Mouse (Mus musculus): ENCODE data around the gene Sccpdh. TPM values are rescaled to one million over a fixed set of nuclear protein-coding genes. Genes with fewer than 3 reads are reported as not detected.

Sccpdh gene
- 146 and 151 TPM in 2 replicates for polyA plus RNA-seq (2014; fragmentation: Nextera tagmentation; extraction: Ambion mirVana)

- peaks cover 8% of the 10 kb centered on the region; the same call in 1 of the 2 replicates for H3K36me3 ChIP-seq (ENCODE audit: control insufficient read depth, insufficient read depth, low read length)
- WGBS = under 1% methylated on average over 84 of the region's 84 CpGs
- H3K27me3 ChIP-seq (ENCODE audit: control insufficient read depth, insufficient read depth, low read length) = no peaks in the 10 kb centered on the region
- H3K4me3 ChIP-seq (replicated peaks; ENCODE audit: low read depth, low read length) = peak within 1 kb of the TSS; percentile 70
- H3K4me1 ChIP-seq (ENCODE audit: control insufficient read depth, insufficient read depth, low read length) = peaks cover 22% of the 10 kb centered on the region; the same call in 1 of the 2 replicates
- DNase-seq (peak; percentile 92), ATAC-seq (ENCODE audit: low FRiP score, low TSS enrichment) (peak; percentile 94)
- no peaks in the 10 kb centered on the region for H3K9me3 ChIP-seq (ENCODE audit: control insufficient read depth, low read length)
- peak within 1 kb of the TSS; percentile 85 for H3K9ac ChIP-seq (replicated peaks; ENCODE audit: low read length)
- H3K27ac ChIP-seq (replicated peaks; ENCODE audit: low read depth, low read length) = peak within 1 kb of the TSS; percentile 89
- peak within 1 kb of the TSS; percentile 71 for H3K4me2 ChIP-seq (ENCODE audit: low read length)
These were observed at the start of gene Sccpdh for GRCm38 (mm10) chr1:179668013-179668805. Sccpdh (plus strand) TSS chr1:179668210.

DNA sequence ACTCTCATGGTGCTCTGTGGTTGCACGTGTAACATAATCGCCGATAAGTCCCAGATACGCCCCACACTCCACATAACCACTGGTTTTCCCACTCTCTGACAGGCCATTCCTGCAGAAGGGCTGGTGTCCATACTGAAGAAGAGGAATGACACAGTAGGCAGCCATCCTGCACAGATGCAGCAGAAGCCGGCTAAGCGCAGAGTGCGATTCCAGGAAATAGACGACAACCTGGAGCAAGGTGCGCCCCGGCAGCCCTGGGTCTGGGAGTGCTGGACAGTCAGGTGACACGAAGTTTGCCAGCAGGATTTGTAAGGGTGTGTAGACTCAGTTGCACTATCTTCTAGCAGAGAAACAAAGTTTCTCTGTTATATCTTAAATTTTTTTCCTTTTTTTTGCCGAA lies 45.3 kb upstream of the Sccpdh start:
- Histone ChIP-seq H3K9ac (replicated peaks; ENCODE audit: low read length) (no peak overlapping the region), H3K4me2 (ENCODE audit: low read length) (no peak overlapping the region), H3K4me1 (ENCODE audit: control insufficient read depth, insufficient read depth, low read length) (no peaks in the 10 kb centered on the region), H3K27ac (replicated peaks; ENCODE audit: low read depth, low read length) (no peak overlapping the region), H3K9me3 (ENCODE audit: control insufficient read depth, low read length) (no peaks in the 10 kb centered on the region), H3K36me3 (ENCODE audit: control insufficient read depth, insufficient read depth, low read length) (peaks cover 16% of the 10 kb centered on the region), H3K27me3 (ENCODE audit: control insufficient read depth, insufficient read depth, low read length) (no peaks in the 10 kb centered on the region), H3K4me3 (replicated peaks; ENCODE audit: low read depth, low read length) (no peak overlapping the region)
- DNase-seq (no peak), ATAC-seq (ENCODE audit: low FRiP score, low TSS enrichment) (no peak)
- WGBS = 94% methylated on average over 12 of the region's 12 CpGs

GRCm38 (mm10) chr1:179623657-179624056 lies 44.4 kb upstream of the Sccpdh start:
- H3K4me3 ChIP-seq (replicated peaks; ENCODE audit: low read depth, low read length) = no peak overlapping the region
- H3K9ac ChIP-seq (replicated peaks; ENCODE audit: low read length) = no peak overlapping the region
- DNase-seq (peak; percentile 33), ATAC-seq (ENCODE audit: low FRiP score, low TSS enrichment) (no peak)
- H3K36me3 ChIP-seq (ENCODE audit: control insufficient read depth, insufficient read depth, low read length) = peaks cover 16% of the 10 kb centered on the region
- H3K4me1 ChIP-seq (ENCODE audit: control insufficient read depth, insufficient read depth, low read length) = no peaks in the 10 kb centered on the region
- H3K4me2 ChIP-seq (ENCODE audit: low read length) = no peak overlapping the region
- H3K9me3 ChIP-seq (ENCODE audit: control insufficient read depth, low read length) = no peaks in the 10 kb centered on the region
- no peak overlapping the region for H3K27ac ChIP-seq (replicated peaks; ENCODE audit: low read depth, low read length)
- H3K27me3 ChIP-seq (ENCODE audit: control insufficient read depth, insufficient read depth, low read length) = no peaks in the 10 kb centered on the region
- WGBS = 61% methylated on average over 4 of the region's 4 CpGs

DNA sequence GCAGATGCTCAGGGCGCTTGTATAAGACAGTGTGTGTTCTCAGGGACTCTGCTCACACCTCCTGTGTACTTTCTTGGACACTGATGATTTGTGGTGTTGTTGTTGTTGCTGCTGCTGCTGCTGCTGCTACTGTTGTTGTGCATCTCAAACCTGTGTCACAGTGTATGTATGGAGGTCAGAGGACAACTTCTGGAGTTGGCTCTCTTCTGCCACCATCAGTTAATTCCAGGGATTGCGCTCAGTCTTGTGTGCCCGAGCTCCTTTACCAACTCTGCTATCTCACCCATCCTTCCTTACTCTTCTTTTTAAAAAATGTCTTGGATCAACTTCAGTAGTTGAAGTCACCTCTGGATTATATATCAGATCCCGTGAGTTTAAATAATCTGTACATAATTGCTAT lies 43.7 kb upstream of the Sccpdh start:
- no peak overlapping the region for H3K9ac ChIP-seq (replicated peaks; ENCODE audit: low read length)
- H3K9me3 ChIP-seq (ENCODE audit: control insufficient read depth, low read length) = no peaks in the 10 kb centered on the region
- H3K36me3 ChIP-seq (ENCODE audit: control insufficient read depth, insufficient read depth, low read length) = peaks cover 13% of the 10 kb centered on the region
- H3K4me2 ChIP-seq (ENCODE audit: low read length) = no peak overlapping the region
- H3K4me3 ChIP-seq (replicated peaks; ENCODE audit: low read depth, low read length) = no peak overlapping the region
- no peak overlapping the region for H3K27ac ChIP-seq (replicated peaks; ENCODE audit: low read depth, low read length)
- H3K27me3 ChIP-seq (ENCODE audit: control insufficient read depth, insufficient read depth, low read length) = no peaks in the 10 kb centered on the region
- WGBS = 78% methylated on average over 4 of the region's 4 CpGs
- DNase-seq (peak; percentile 67), ATAC-seq (ENCODE audit: low FRiP score, low TSS enrichment) (no peak)
- no peaks in the 10 kb centered on the region for H3K4me1 ChIP-seq (ENCODE audit: control insufficient read depth, insufficient read depth, low read length)

DNA sequence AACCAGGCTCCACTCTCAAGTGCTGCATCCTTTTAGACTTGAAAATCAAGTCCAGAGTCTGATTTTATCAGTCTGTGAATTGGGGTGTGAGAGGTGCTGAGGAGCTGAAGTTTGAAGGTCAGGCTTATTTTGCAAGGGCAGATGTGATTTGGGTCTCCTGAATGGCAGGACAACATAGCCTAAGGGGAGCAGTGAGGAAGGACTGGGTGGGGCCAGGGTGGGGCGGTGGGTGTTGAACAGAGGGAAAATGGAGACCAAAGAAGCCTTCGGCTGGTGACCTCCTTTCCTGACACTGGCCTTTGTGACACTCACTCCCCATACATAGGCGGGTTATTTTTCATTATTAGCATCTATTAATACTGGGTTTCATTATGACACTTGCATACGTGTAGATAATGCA lies 40.2 kb upstream of the Sccpdh start:
- no peak overlapping the region for H3K4me2 ChIP-seq (ENCODE audit: low read length)
- 94% methylated on average over 4 of the region's 4 CpGs for WGBS
- H3K27ac ChIP-seq (replicated peaks; ENCODE audit: low read depth, low read length) = no peak overlapping the region
- no peak overlapping the region for H3K9ac ChIP-seq (replicated peaks; ENCODE audit: low read length)
- H3K4me1 ChIP-seq (ENCODE audit: control insufficient read depth, insufficient read depth, low read length) = no peaks in the 10 kb centered on the region
- no peak for DNase-seq
- no peaks in the 10 kb centered on the region for H3K9me3 ChIP-seq (ENCODE audit: control insufficient read depth, low read length)
- H3K4me3 ChIP-seq (replicated peaks; ENCODE audit: low read depth, low read length) = no peak overlapping the region
- no peak for ATAC-seq (ENCODE audit: low FRiP score, low TSS enrichment)
- H3K36me3 ChIP-seq (ENCODE audit: control insufficient read depth, insufficient read depth, low read length) = peaks cover 12% of the 10 kb centered on the region
- no peaks in the 10 kb centered on the region for H3K27me3 ChIP-seq (ENCODE audit: control insufficient read depth, insufficient read depth, low read length)

GRCm38 (mm10) chr1:179628438-179629106 lies 39.4 kb upstream of the Sccpdh start:
- Histone ChIP-seq H3K9ac (replicated peaks; ENCODE audit: low read length) (no peak overlapping the region), H3K27ac (replicated peaks; ENCODE audit: low read depth, low read length) (no peak overlapping the region), H3K36me3 (ENCODE audit: control insufficient read depth, insufficient read depth, low read length) (peaks cover 12% of the 10 kb centered on the region), H3K4me3 (replicated peaks; ENCODE audit: low read depth, low read length) (no peak overlapping the region), H3K27me3 (ENCODE audit: control insufficient read depth, insufficient read depth, low read length) (no peaks in the 10 kb centered on the region), H3K4me2 (ENCODE audit: low read length) (no peak overlapping the region), H3K9me3 (ENCODE audit: control insufficient read depth, low read length) (no peaks in the 10 kb centered on the region), H3K4me1 (ENCODE audit: control insufficient read depth, insufficient read depth, low read length) (no peaks in the 10 kb centered on the region)
- no peak for DNase-seq
- ATAC-seq (ENCODE audit: low FRiP score, low TSS enrichment) = no peak
- 75% methylated on average over 8 of the region's 8 CpGs for WGBS

DNA sequence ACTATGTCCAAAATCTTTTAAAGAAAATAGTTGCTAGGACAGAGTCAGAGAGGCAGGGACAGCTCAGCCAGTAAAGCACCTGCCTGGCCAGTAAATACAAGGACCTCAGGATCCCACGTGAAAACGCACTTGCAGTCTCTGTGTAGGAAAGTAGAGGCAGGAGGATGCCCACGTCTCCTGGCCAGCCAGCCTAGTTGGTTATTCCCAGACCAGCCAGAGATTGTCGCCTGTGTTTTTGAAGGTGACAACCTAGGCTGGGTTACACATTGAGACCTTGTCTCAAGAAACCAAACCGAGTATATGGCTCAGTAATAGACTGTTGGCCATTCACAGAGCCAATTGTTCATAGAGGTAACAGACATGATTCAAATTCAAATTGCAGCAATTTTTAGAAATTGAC lies 38.7 kb upstream of the Sccpdh start:
- Histone ChIP-seq H3K9me3 (ENCODE audit: control insufficient read depth, low read length) (no peaks in the 10 kb centered on the region), H3K27me3 (ENCODE audit: control insufficient read depth, insufficient read depth, low read length) (no peaks in the 10 kb centered on the region), H3K36me3 (ENCODE audit: control insufficient read depth, insufficient read depth, low read length) (peaks cover 12% of the 10 kb centered on the region), H3K4me1 (ENCODE audit: control insufficient read depth, insufficient read depth, low read length) (no peaks in the 10 kb centered on the region), H3K27ac (replicated peaks; ENCODE audit: low read depth, low read length) (no peak overlapping the region), H3K4me3 (replicated peaks; ENCODE audit: low read depth, low read length) (no peak overlapping the region), H3K9ac (replicated peaks; ENCODE audit: low read length) (no peak overlapping the region), H3K4me2 (ENCODE audit: low read length) (no peak overlapping the region)
- ATAC-seq (ENCODE audit: low FRiP score, low TSS enrichment) = no peak
- 83% methylated on average over 5 of the region's 5 CpGs for WGBS
- no peak for DNase-seq

- no peaks in the 10 kb centered on the region for H3K4me1 ChIP-seq (ENCODE audit: control insufficient read depth, insufficient read depth, low read length)
- WGBS = 87% methylated on average over 11 of the region's 11 CpGs
- H3K4me3 ChIP-seq (replicated peaks; ENCODE audit: low read depth, low read length) = no peak overlapping the region
- H3K9me3 ChIP-seq (ENCODE audit: control insufficient read depth, low read length) = no peaks in the 10 kb centered on the region
- no peak overlapping the region for H3K4me2 ChIP-seq (ENCODE audit: low read length)
- ATAC-seq (ENCODE audit: low FRiP score, low TSS enrichment) (no peak), DNase-seq (no peak)
- no peak overlapping the region for H3K9ac ChIP-seq (replicated peaks; ENCODE audit: low read length)
- H3K27me3 ChIP-seq (ENCODE audit: control insufficient read depth, insufficient read depth, low read length) = no peaks in the 10 kb centered on the region
- no peaks in the 10 kb centered on the region for H3K36me3 ChIP-seq (ENCODE audit: control insufficient read depth, insufficient read depth, low read length)
- H3K27ac ChIP-seq (replicated peaks; ENCODE audit: low read depth, low read length) = no peak overlapping the region
These were observed 35.1 kb upstream of the Sccpdh start for GRCm38 (mm10) chr1:179632746-179633413.

Data from midbrain, embryonic 14.5 days (tissue).